Mouse (Mus musculus) kidney, postnatal 25 days (tissue): ENCODE results near the gene Dcdc2a.
A peak's percentile ranks its signal among the peaks of the same experiment; 100 is the strongest.

Experiments used
- DNase-seq, 2 experiments: peaks; one replicate each; pipeline ENCODE4 v3.0.0; 2021; ENCODE audit warnings: mixed read lengths in 2 of 2

Gene Dcdc2a

DNA sequence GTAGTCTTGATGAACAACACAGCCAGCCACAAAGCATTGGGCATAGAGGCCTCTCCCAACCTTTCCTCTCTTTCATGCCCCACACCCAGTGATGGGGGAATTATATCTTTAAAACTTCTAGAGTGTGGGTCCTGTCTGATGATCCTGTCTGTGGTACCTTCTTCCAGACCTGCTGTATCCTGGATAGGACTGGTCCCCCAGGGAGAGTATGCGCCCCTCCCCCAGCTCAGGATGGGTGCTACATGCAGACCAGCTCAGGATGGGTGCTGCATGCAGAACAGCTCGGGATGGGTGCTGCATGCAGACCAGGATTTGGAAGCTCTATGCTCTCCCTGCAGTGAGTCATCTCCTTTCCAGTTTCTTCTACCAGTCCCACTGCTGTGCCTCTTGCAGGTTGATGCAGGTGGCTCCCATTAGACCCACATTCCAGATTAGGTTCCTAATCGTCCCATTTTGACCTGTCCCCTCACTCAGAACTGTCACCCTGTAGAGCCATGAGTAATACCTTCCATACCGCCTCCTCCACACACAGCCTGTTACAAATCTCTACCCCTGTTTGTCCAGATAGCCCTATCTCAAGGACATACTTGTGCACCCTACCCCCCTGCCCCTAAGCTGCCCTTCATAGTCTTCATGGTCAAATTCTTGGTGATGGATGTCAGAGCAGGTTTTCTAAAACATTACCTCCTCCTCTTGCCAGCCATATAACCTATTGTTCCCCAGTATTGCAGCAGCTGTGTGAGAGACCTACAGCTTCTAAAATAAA lies 122.6 kb downstream of the Dcdc2a start:
- no peak for DNase-seq

DNA sequence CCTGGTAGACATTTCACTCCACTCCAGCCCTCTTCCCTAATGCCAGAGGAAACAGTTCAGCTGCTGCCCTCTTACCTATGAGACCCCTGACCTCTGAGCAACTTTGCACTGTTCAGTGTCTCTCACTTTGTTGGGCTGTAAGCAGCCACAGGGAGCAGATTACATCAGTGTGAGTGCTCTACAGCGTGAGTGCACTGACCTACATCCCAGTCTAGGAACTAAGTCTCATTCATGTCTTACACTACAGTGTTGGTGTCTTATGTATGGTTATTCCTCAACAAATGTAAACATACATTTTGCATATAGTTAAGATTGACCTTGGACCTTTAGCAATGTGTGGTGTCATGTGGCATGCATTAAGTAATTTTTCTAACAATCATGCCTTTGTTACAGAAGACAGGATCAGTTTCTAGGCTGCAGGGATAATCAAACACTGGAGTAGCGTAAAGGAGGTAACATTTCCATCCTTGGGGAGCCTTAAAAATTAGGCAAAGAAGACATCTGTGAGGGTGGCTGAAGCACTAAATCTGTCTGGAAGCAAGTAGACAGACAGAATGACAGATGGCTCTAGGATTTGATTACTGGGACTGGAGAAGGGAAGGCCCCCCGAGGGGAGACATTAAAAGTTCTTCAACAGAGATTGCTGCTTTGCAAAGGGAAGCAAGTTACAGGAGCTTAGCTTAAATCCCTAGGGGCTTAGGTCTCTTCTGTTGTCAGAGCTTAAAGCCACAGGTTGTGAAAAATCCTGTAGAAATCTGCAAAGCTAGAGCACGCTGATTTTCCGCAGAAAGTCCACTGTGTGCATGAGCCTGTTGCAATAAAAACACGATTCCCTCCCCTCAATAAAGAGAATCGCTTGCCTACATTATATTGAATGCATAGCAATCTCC lies 130.9 kb downstream of the Dcdc2a start:
- no peak for DNase-seq

DNA sequence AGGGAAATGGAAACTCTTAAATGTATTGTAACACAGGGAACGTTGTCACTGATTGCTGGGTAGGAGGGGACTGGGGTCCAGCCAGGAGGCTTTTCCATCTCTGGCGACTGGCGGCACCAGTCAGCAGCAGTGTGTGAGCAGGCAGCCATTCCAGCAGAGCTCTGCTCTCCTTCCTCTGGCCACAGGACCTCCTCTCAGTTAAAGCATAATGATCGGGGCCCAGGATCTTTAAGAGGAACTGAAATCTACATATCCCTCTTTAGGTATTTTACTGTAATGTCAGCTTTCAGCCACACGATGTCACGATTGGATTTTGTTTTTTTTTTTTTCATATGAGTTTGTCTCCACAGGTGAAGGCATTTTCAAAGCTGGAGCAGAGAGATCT lies 131.5 kb downstream of the Dcdc2a start:
- DNase-seq, result no peak

GRCm38 (mm10) chr13:25189419-25190144 lies 133.8 kb downstream of the Dcdc2a start:
- DNase-seq, result no peak

DNA sequence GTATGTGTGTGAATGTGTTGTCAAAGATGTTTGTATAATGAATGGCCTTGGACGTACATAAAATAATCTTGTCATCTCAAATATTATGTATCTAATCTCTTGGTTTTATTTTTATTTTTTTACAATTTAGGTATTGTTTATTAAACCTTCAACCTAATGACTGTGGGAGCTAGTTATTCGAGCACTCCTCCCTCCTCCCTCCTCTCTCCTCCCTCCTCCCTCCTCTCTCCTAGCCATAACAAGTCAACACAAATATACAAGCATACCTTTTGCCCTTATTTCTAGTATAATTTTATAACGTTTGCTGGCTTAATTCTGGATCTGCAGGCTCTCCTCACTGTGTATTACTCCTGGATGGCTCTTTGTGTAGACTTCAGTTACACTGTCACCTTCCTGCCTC lies 134.4 kb downstream of the Dcdc2a start:
- no peak for DNase-seq

DNA sequence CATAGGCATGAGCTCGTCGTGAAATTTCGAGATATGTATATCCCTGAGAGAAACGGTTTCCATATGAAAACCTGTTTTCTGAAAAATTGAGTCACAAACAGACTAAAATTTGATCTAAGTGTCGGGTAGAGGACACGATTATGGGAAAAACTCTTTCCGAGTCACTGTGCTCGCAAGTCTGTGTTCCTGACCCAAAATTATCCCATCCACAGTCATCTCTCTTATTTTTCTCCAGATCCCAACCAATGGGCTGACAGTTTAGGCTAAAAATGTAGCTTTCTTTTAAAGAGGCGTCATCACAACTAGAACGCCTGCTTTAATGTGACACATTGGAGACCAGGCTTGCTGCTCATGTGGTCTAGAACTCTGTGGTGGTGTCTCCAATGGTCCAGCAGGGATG lies 139.9 kb downstream of the Dcdc2a start:
- no peak for DNase-seq

GRCm38 (mm10) chr13:25199916-25200315 lies 144.1 kb downstream of the Dcdc2a start:
- no peak for DNase-seq

- no peak for DNase-seq
Observed at GRCm38 (mm10) chr13:25206950-25207349, 151.1 kb downstream of the Dcdc2a start.

DNA sequence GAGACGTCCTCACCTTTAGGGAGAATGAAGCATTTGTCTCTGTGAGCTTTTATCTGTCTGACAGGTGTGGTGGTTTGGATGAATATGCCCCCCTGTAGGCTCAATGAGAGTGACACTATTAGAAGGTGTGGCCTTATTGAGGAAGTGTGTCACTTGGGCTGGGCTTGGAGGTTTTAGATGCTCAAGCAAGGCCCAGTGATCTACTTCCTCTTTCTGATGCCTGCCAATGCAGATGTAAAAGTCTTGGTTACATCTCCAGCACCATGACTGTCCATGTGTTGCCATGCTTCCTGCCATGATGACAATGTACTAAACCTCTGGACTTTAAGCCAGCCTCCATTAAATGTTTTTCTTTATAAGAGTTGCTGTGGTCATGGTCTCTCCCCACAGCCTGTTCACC lies 162.6 kb downstream of the Dcdc2a start:
- no peak for DNase-seq

- no peak for DNase-seq
Observed at GRCm38 (mm10) chr13:25220186-25220787, 164.5 kb downstream of the Dcdc2a start.

GRCm38 (mm10) chr13:25251893-25252292 lies 196.1 kb downstream of the Dcdc2a start:
- DNase-seq, result no peak

- DNase-seq, result no peak
Observed at GRCm38 (mm10) chr13:25254478-25255263, 198.9 kb downstream of the Dcdc2a start.

- peak in 1 of 2 experiments; percentile 35 for DNase-seq
Observed at GRCm38 (mm10) chr13:25257608-25258007, 201.8 kb downstream of the Dcdc2a start.
